Mouse (Mus musculus) kidney, postnatal 0 days (tissue): ENCODE measurements around the gene Pax7. TPM values are rescaled to one million over a fixed set of nuclear protein-coding genes. Genes with fewer than 3 reads are reported as not detected.

Source experiments
- ATAC-seq: fragments of 200-750 bp; cut with Nextera tagmentation; replicated peaks from 2 replicates; pipeline ENCODE4 v1.8.0; 2017; ENCODE audit warnings: low read depth, moderate number of reproducible peaks, moderate TSS enrichment, moderate library complexity; ENCODE audit not compliant: low FRiP score
- DNase-seq: peaks from one replicate; pipeline ENCODE4 v3.0.0-alpha.2; 2016; ENCODE audit warnings: low spot score
- H3K27ac ChIP-seq: fragments of 300-500 bp; sonication (generic); 2 replicates; pipeline ENCODE4 v1.5.1; 2014; ENCODE audit warnings: mild to moderate bottlenecking
- H3K27me3 ChIP-seq: fragments of 300-500 bp; sonication (generic); 2 replicates; pipeline ENCODE4 v1.6.1; 2014; ENCODE audit warnings: low read length, mixed read lengths; ENCODE audit not compliant: insufficient read depth
- H3K36me3 ChIP-seq: fragments of 300-500 bp; sonication (generic); 2 replicates; pipeline ENCODE4 v1.6.1; 2014; ENCODE audit warnings: low read length, mixed read lengths; ENCODE audit not compliant: insufficient read depth
- H3K4me1 ChIP-seq: fragments of 300-500 bp; sonication (generic); replicated peaks from 2 replicates; pipeline ENCODE4 v1.6.1; 2014; ENCODE audit warnings: antibody characterized with exemption, low read length, mixed read lengths; ENCODE audit not compliant: insufficient read depth
- H3K4me2 ChIP-seq: fragments of 300-500 bp; sonication (generic); 2 replicates; pipeline ENCODE4 v1.6.1; 2014; ENCODE audit warnings: mild to moderate bottlenecking, low read length, moderate library complexity, mixed read lengths
- H3K4me3 ChIP-seq: fragments of 300-500 bp; sonication (generic); replicated peaks from 2 replicates; pipeline ENCODE4 v1.5.1; 2014; ENCODE audit warnings: low read depth, low read length
- H3K9ac ChIP-seq: fragments of 300-500 bp; sonication (generic); 2 replicates; pipeline ENCODE4 v1.6.1; 2014; ENCODE audit warnings: low read depth, low read length
- H3K9me3 ChIP-seq: fragments of 300-500 bp; sonication (generic); replicated peaks from 2 replicates; pipeline ENCODE4 v1.6.1; 2016; ENCODE audit warnings: low read length, inconsistent platforms, mixed read lengths
- CTCF ChIP-seq: IDR thresholded peaks from 2 replicates; pipeline ENCODE4 v1.5.1; 2016; ENCODE audit warnings: antibody characterized with exemption, low read depth, mild to moderate bottlenecking, moderate library complexity
- WGBS: fragments of 180-500 bp; shearing (Covaris S2); extraction: QIAGEN DNeasy Blood & Tissue Kit; methylation state at CpG from one replicate; pipeline ENCODE4 v1.1.7; 2014; 5-methylcytosine and 5-hydroxymethylcytosine counted together
- polyA plus RNA-seq: library from polyadenylated mRNA; unstranded; fragments of >200 nt; fragmentation: Nextera tagmentation; extraction: Ambion mirVana; gene quantifications from 2 replicates; pipeline ENCODE4 v1.2.1, GENCODE M21; 2015

Gene Pax7
- polyA plus RNA-seq: not detected in 2 replicates

GRCm38 (mm10) chr4:139833036-139833634, at the start of gene Pax7:
Pax7 (minus strand) TSS chr4:139833528.
- peak within 1 kb of the TSS; percentile 6 for H3K4me2 ChIP-seq
- H3K27ac ChIP-seq: no peak within 1 kb of the TSS
- 1% methylated on average over 37 of the region's 41 CpGs for WGBS
- no peak for TF ChIP-seq CTCF
- no peak for ATAC-seq
- no peaks in the 10 kb centered on the region for H3K36me3 ChIP-seq
- peaks cover 95% of the 10 kb centered on the region for H3K27me3 ChIP-seq
- DNase-seq: no peak
- peak within 1 kb of the TSS; percentile 2; the same call in 1 of the 2 replicates for H3K4me3 ChIP-seq
- H3K9me3 ChIP-seq: no peaks in the 10 kb centered on the region
- H3K4me1 ChIP-seq: peaks cover 7% of the 10 kb centered on the region; the same call in 1 of the 2 replicates
- H3K9ac ChIP-seq: no peak within 1 kb of the TSS

- Histone ChIP-seq H3K36me3 (no peaks in the 10 kb centered on the region), H3K27me3 (no peaks in the 10 kb centered on the region; the same call in 1 of the 2 replicates), H3K4me3 (no peak overlapping the region), H3K27ac (no peak overlapping the region), H3K9me3 (no peaks in the 10 kb centered on the region), H3K4me2 (no peak overlapping the region), H3K9ac (no peak overlapping the region), H3K4me1 (no peaks in the 10 kb centered on the region)
- DNase-seq: no peak
- no peak for ATAC-seq
- TF ChIP-seq CTCF: peak; percentile 21; the same call in 1 of the 2 replicates
These were observed 48.5 kb upstream of the Pax7 start for GRCm38 (mm10) chr4:139881796-139882195.

DNA sequence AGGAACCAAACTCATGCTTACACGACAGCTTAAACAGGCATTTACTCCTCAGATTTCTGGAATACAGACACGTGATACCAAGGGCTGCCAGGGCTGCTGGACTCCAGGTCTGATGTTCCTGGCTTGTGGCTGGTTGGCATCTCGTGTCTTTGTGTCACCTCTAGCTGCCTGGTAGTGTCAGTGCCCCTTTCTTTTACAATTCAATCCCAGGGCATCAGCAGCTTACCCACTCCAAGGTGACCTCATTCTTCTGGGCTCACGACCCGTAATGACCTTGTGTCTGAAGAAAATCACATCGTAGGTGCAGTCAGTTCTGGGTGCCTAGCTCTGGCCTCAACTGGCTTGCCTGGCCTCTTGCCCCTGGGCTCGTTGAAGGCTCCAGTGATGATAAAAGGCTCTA, 46.0 kb upstream of the Pax7 start:
- no peaks in the 10 kb centered on the region for H3K9me3 ChIP-seq
- ATAC-seq (no peak), DNase-seq (no peak)
- no peaks in the 10 kb centered on the region for H3K36me3 ChIP-seq
- H3K9ac ChIP-seq: no peak overlapping the region
- no peak overlapping the region for H3K4me3 ChIP-seq
- TF ChIP-seq CTCF: no peak
- H3K4me1 ChIP-seq: no peaks in the 10 kb centered on the region
- H3K27ac ChIP-seq: no peak overlapping the region
- 66% methylated on average over 7 of the region's 7 CpGs for WGBS
- no peaks in the 10 kb centered on the region; the same call in 1 of the 2 replicates for H3K27me3 ChIP-seq
- H3K4me2 ChIP-seq: no peak overlapping the region

DNA sequence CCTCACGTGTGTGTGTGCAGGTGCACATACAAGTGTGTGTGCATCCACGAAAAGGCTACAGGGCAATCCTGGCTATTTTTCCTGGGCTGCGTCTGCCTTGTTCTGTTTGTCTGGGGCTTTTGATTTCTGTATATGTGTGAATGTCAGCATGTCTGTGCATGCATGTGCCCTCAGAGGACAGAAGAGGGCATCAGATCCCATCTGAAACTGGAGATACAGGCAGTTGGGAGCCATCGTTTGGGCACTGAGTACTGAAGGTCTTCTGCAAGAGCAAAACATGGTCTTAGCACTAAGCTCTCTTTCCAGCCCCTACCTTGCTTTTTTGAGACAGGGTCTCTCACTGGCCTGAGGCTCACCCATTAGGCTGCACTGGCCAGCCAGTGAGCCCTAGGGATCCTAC, 45.1 kb upstream of the Pax7 start:
- H3K27ac ChIP-seq: no peak overlapping the region
- H3K27me3 ChIP-seq: no peaks in the 10 kb centered on the region; the same call in 1 of the 2 replicates
- H3K36me3 ChIP-seq: no peaks in the 10 kb centered on the region
- H3K4me3 ChIP-seq: no peak overlapping the region
- H3K9me3 ChIP-seq: no peaks in the 10 kb centered on the region
- H3K4me1 ChIP-seq: no peaks in the 10 kb centered on the region
- WGBS: 67% methylated on average over 4 of the region's 4 CpGs
- peak; percentile 25 for DNase-seq
- no peak overlapping the region for H3K4me2 ChIP-seq
- peak; percentile 51; the same call in 1 of the 2 replicates for TF ChIP-seq CTCF
- no peak for ATAC-seq
- no peak overlapping the region for H3K9ac ChIP-seq

GRCm38 (mm10) chr4:139877269-139877668, 43.9 kb upstream of the Pax7 start:
- Histone ChIP-seq H3K36me3 (no peaks in the 10 kb centered on the region), H3K9ac (no peak overlapping the region), H3K4me1 (no peaks in the 10 kb centered on the region), H3K27ac (no peak overlapping the region), H3K4me2 (no peak overlapping the region), H3K4me3 (no peak overlapping the region), H3K9me3 (no peaks in the 10 kb centered on the region), H3K27me3 (no peaks in the 10 kb centered on the region; the same call in 1 of the 2 replicates)
- ATAC-seq: 0 out of 2 replicates have a peak, but pooled peaks have one; percentile 51
- TF ChIP-seq CTCF: peak; percentile 87
- WGBS: 9% methylated on average over 4 of the region's 4 CpGs
- peak; percentile 75 for DNase-seq

DNA sequence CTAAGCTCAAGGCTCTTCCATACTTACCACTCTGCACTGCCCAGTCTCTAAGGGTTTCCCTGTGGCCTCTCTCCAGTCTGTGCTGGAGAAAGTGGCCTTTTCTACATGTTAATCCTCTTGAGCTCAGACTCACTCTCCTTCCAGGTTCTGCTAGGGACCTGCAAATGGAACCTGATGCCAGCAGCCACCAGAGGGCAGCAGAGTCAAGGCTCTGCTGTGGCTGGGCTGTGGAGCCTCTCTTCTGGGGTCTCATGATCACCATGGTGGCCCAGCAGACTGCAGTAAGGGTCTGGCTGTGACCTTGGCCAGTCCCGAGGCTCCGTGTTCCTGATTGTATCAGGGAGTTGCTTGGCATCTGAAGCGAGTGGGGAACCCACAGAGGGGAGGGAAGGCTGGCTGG, 39.3 kb upstream of the Pax7 start:
- no peak overlapping the region for H3K4me2 ChIP-seq
- TF ChIP-seq CTCF: peak; percentile 90
- no peaks in the 10 kb centered on the region for H3K9me3 ChIP-seq
- WGBS: 12% methylated on average over 3 of the region's 3 CpGs
- no peaks in the 10 kb centered on the region for H3K27me3 ChIP-seq
- no peak overlapping the region for H3K27ac ChIP-seq
- DNase-seq (peak; percentile 71), ATAC-seq (0 out of 2 replicates have a peak, but pooled peaks have one; percentile 19)
- no peak overlapping the region for H3K9ac ChIP-seq
- no peak overlapping the region for H3K4me3 ChIP-seq
- no peaks in the 10 kb centered on the region for H3K36me3 ChIP-seq
- no peaks in the 10 kb centered on the region for H3K4me1 ChIP-seq

GRCm38 (mm10) chr4:139871699-139872098, 38.4 kb upstream of the Pax7 start:
- ATAC-seq (0 out of 2 replicates have a peak, but pooled peaks have one; percentile 38), DNase-seq (no peak)
- Histone ChIP-seq H3K27ac (no peak overlapping the region), H3K9me3 (no peaks in the 10 kb centered on the region), H3K9ac (no peak overlapping the region), H3K36me3 (no peaks in the 10 kb centered on the region), H3K27me3 (no peaks in the 10 kb centered on the region), H3K4me2 (no peak overlapping the region), H3K4me3 (no peak overlapping the region), H3K4me1 (no peaks in the 10 kb centered on the region)
- 22% methylated on average over 12 of the region's 12 CpGs for WGBS
- no peak for TF ChIP-seq CTCF
